Mouse (Mus musculus): Measurements from ENCODE around the gene Klf7.

GRCm38 (mm10) chr1:63990416-63990815, 131.7 kb downstream of the Klf7 start:
- TF ChIP-seq CTCF (IDR thresholded peaks at IDR 0.05; ENCODE audit: extremely low read depth, insufficient read depth, low read length) = no peak
- TF ChIP-seq POLR2A (IDR thresholded peaks at IDR 0.05; ENCODE audit: extremely low read depth, insufficient read depth, low read length) = no peak

All from cortical plate, adult 2 months (tissue).